Mouse (Mus musculus) cerebral cortex, adult 2 months (tissue): ENCODE measurements around the gene Ugt2b35.

ENCODE experiments used
- WGBS: fragments of 180-500 bp; shearing (Covaris S2); methylation state at CpG from one replicate; pipeline ENCODE4 v1.1.7; 2018; 5-methylcytosine and 5-hydroxymethylcytosine counted together

Ugt2b35 gene

GRCm38 (mm10) chr5:87000395-87001073 lies at the start of gene Ugt2b35:
TSS of gene Ugt2b35 (plus strand) at chr5:87000860.
- WGBS, result 84% methylated on average over 4 of the region's 4 CpGs

GRCm38 (mm10) chr5:86960504-86960903 lies 40.2 kb upstream of the Ugt2b35 start:
- WGBS, result 80% methylated on average over 3 of the region's 3 CpGs

- 76% methylated on average over 3 of the region's 3 CpGs for WGBS
Measured at GRCm38 (mm10) chr5:86961587-86962358, 38.9 kb upstream of the Ugt2b35 start.

GRCm38 (mm10) chr5:86962849-86963248 lies 37.8 kb upstream of the Ugt2b35 start:
- WGBS, result 87% methylated on average over 1 of the region's 1 CpGs

- WGBS, result 92% methylated on average over 5 of the region's 5 CpGs
Measured at GRCm38 (mm10) chr5:86967271-86967670, 33.4 kb upstream of the Ugt2b35 start.

GRCm38 (mm10) chr5:87004735-87005134 lies 4.1 kb downstream of the Ugt2b35 start:
- WGBS, result 87% methylated on average over 6 of the region's 6 CpGs

- 84% methylated on average over 3 of the region's 3 CpGs for WGBS
Measured at GRCm38 (mm10) chr5:87015477-87015876, 14.8 kb downstream of the Ugt2b35 start.

GRCm38 (mm10) chr5:87027359-87027758 lies 26.7 kb downstream of the Ugt2b35 start:
- WGBS, result 77% methylated on average over 3 of the region's 3 CpGs

GRCm38 (mm10) chr5:87030624-87031023 lies 30.0 kb downstream of the Ugt2b35 start:
- WGBS, result 84% methylated on average over 1 of the region's 1 CpGs
